14 mouse cellular contexts compared by ENCODE assay signal in the genomic region with DNA sequence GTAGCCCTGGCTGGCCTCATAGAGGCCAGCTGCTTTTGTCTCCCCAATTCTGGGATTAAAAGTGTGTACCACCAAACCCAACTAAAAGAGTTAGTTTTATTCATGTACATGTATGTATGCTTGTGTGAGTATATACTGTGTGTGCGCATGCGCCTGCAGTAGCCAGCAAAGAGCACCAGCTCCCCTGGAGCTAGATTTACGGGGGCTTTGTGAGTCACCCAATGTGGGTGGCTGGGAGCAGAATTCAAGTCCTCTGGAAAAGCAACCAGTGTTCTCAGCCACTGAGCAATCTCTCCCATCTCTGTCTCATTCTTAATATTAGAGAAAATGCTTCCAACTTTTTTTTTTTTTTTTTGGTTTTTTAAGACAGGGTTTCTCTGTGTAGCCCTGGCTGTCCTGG. TPM values are rescaled to one million over a fixed set of nuclear protein-coding genes. Genes with fewer than 3 reads are reported as not detected.
"Had no signal": no experiment of that assay in that cellular context is flagged by ENCODE, and none has a peak within 500 bp of the region (broad histone marks: within the 10 kb centered on the region; RNA-seq: fewer than 3 reads in every experiment).

No protein-coding gene starts in this region.

- ATAC-seq: intestine, postnatal 0 days; liver, postnatal 0 days; lung, postnatal 0 days; midbrain, embryonic 15.5 days had no signal

- DNase-seq: kidney, adult 2 months; kidney, postnatal 25 days; layer of hippocampus, postnatal 36 days; liver, postnatal 0 days; lung, embryonic 14.5 days; right cerebral cortex, postnatal 4 days; thymus, adult 18-20 months; thymus, postnatal 36 days had no signal

RNA-seq across cellular contexts. Expression of a gene that starts 20.2 kb away (rescaled TPM):
- total RNA-seq: layer of hippocampus, adult 8-10 months; layer of hippocampus, postnatal 10 days; layer of hippocampus, postnatal 36 days; left cerebral cortex, postnatal 36 days had no signal
